Mouse (Mus musculus) gastrocnemius, adult 18-20 months (tissue): Measurements from ENCODE around the gene Zfp708. TPM values are rescaled to one million over a fixed set of nuclear protein-coding genes. Genes with fewer than 3 reads are reported as not detected.
"Not testable (repeated sequence)": the region's sequence is repeated elsewhere in the genome, so short reads cannot be mapped to it uniquely, and the experiment has no call there.

Experiments used
- DNase-seq: peaks from one replicate; pipeline ENCODE4 v3.0.0; 2021; ENCODE audit warnings: low spot score
- long read RNA-seq, 2 experiments: library from polyadenylated mRNA; stranded (forward); transcript quantifications; one replicate each; pipeline ENCODE4 v2.0.0; 2021
- total RNA-seq, 2 experiments: library from RNA; stranded (reverse); gene quantifications; 2 replicates each; pipeline ENCODE4 v1.2.3; 2021

The Zfp708 gene
- 1 to 10 TPM in 1 of 2 experiments, under 1 TPM in 1; 1.00 to 1.2 TPM for total RNA-seq
- long read RNA-seq, experiment 1, partial matches to known transcripts: 0 of 5 reads
- long read RNA-seq, experiment 1, other reads (novel, unspliced or antisense): 1 of 5 reads
- long read RNA-seq, experiment 2, partial matches to known transcripts: 0 of 2 reads
- long read RNA-seq, experiment 2, other reads (novel, unspliced or antisense): 0 of 2 reads

DNA sequence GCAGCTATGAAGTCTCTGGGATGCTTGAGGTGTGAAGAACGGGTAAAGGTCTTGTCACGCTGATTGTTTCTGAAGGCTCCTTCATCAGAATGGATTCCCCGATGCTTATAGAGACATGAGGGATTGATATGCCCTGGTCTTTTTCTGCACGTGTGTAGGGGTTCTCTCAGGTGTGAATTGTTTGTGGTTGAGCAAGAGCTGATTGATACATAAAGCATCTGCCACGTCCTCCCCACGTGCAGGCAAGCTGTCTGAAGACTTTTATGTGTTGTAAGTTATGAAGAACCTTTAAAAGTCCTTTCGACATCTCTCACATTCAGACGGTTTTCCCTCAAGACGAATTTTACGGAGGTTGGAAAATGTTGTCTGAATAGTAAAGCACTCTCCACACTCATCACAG, at the start of gene Zfp708:
Gene Zfp708, minus strand, starts transcription at position 101 of the 400 bp plus-strand sequence.
- no peak for DNase-seq

DNA sequence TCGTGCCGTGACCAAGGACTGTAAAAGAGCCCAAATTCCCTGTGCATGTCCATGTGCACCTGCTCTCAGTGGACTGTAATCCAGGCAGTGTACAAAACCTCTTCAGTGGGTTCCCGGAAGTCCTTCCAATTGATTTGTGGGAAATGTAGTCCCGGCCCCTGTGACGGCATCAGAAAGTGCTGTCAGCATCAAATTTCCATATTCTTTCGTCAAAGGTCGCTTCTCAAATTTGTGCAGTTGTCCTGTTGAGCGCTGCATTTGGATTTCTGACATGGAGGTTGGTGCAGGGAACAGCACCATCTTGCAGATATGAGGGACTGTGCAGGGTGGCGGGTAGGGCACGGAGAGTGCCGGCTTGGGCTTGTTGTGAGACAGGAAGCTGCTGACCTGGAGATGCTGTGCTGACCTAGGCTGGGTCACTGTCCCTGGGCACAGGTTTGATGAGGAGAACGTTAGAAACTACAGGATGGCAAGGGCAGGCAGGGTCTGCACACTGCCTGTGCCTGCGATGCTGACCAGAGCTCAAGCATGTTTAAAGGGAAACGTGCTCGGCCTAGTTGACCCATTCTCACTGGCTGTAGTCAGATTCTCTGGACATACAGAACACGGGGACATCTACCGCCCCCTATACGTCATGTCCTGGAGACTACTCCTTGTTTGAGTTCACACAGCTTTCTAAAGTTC, 30.4 kb upstream of the Zfp708 start:
- peak; percentile 89 for DNase-seq

DNA sequence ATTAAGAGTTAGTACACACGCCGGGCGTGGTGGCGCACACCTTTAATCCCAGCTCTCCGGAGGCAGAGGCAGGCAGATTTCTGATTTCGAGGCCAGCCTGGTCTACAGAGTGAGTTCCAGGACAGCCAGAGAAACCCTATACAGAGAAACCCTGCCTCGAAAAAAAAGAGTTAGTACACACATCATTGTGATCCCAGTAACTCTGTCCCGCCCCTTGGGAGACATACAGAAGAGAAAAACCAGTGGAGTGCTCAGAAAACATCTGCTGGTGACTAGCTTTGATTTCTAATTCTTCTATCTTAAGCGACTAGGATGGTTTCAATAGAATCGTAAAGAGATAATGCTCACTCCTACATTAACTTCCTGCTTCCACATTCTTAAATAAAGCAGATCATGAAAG, 29.7 kb upstream of the Zfp708 start:
- DNase-seq: not testable (repeated sequence)

DNA sequence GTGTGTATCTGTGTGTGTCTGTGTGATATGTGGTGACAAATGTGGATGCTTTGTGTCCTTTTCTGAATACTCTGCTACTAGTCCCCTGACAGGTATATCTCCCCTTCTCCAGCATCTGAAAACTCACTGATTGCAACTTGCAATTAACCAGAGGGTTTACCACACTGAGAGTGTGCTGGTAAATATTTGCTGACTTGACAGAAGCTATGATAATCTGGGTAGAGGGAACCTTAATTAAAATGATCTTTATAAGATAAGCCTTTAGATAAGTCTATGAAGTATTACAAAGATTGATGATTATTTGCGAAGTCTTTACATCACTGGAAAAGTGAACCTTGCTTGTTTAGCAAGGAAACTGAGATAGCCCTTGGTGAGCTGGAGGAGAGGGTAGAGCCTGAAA, 26.7 kb upstream of the Zfp708 start:
- DNase-seq: no peak

DNA sequence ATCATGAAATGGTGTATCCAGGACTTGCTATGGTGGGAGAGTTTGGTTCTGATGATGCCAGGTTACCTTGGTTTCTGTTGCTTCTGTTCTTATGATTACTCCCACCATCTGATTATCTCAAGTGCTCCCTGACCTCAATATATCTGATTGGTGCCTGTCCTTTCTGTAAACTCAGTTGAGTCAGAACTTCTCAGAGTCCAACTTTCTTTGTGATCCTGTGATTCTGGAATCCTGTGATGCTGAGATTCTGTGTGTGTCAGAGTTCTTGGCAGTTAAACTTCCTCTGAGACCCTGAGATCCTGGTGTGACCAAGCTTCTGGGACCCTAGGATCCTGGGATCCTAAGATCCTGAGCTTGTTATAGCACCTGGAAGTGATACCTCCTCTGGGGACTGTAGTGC, 23.6 kb upstream of the Zfp708 start, which contains the start of gene Zfp759:
Gene Zfp759, plus strand, starts transcription at position 301 of the 400 bp plus-strand sequence.
- DNase-seq: not testable (repeated sequence)

DNA sequence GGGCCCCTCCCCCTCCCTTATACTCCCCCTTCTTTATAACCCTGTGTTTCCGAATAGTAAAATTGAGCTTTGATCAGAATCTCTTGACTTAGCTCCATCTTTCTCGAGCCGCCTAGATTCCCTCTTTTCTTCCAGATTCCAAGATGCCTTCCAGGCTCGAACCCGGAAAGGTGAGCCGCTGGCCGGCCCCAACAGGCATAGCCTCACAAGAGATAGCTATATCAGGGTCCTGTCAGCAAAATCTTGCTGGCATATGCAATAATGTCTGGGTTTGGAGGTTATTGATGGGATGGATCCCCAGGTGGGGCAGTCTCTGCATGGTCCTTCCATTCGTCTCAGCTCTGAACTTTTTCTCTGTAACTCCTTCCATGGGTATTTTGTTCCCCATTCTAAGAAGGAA, 18.4 kb upstream of the Zfp708 start, which contains the start of gene Rslcan18:
Gene Rslcan18, minus strand, starts transcription at position 101 of the 400 bp plus-strand sequence.
- DNase-seq: not testable (repeated sequence)

DNA sequence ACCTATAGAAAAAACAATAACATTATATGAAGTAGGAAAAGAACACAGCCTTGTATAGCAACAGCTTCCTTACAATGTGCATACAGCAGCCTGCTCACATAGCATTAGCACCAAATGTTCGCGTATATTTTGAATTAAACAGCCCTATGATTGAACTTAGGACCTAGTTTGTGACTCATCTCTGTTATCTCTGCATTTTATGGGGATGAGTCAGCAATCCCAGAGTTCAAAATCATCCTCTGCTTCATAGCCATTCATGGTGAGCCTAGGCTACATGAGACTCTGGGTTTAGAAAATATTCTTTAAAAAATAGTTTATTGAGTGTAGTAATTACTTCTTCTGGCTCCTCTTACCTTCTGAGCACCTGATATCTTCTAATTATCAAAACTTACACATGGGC, 15.5 kb upstream of the Zfp708 start:
- no peak for DNase-seq

DNA sequence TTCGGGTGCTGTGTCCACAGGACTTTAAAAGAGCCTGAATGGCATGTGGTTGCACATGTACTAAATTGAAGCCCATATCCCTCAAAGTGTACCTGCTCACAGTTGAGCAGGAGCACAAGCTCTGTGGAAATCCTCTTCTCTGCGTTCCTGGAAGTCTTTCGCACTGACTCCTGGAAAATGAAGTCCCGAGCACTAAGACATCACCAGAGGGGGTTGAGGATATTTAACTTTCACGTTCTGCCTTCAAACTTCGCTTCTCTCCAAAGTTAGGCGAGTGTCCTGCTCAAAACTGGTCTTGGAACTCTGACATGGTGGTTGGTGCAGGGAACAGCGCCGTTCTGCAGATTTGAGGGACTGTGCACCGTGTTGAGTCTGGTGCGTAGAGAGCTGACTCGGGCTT, 14.3 kb upstream of the Zfp708 start:
- peak; percentile 2 for DNase-seq

DNA sequence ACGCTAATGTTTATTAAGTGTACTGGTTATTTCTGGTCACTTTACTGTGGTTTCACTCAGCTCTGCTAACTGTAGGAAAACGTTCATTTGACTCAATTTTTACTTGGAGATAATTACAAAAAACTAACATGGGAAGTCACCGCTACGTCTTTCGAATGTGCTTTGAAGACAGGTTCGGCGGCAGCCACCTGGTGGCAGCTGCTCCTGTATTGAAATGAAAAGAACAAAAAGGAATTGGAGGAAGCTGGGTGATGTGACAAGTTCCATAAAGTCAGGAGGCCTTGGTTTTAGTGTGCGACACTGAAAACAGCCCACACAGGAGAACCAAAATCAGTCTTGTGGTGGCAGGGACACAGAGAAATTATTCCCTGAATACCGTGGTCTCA, 11.0 kb upstream of the Zfp708 start:
- DNase-seq: no peak

DNA sequence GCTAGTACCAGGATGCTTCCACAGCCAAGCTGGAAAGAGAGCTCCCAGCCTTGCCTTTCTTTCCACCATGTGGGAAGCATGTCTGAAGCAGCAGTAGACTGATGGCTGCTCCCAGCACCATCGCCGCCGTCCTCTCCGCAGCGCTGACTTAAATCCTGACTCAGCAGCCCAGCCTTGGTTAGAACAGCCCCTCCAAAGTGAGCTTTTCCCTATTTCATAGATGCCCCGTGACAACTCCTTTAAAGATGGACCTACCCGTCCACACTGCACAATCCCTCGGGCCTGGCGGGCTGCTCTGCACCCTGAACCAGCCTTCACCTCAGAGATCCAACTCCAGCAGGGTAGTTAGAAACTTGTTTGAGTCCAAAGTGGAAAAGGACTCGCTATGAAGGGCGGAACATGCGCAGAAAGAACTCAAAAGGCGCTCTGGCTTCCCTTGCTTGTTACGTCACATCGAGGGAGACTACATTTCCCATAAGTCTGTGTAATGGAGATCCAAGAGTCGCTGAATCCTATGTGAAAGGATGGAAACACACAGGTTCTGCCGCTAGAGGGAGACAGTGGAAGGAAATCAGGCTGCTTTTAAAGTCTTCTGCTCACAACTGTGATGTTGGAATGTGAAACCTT, 10.5 kb upstream of the Zfp708 start, which contains the start of gene Gm28557:
Gene Gm28557, minus strand, starts transcription at position 411 of the 627 bp plus-strand sequence.
- peak; percentile 97 for DNase-seq

DNA sequence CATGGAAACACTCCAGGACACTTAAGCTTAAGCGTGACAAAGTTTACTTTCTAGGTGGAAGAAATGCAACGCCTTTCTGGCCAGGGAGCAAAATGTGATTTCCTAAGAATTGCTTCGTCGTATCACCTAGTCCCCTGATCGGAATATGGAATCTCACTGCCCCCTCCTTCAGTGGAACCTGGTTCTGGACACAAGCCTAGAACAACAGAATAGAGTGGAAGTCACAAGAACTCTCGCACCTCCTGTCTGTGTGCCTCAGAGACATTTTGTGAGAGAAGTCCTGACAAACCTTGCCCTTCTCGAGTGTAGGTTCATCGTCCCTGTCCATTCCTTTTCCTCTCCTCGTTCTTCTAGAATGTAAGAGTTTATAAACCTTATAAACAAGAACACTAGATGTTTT, 9.9 kb upstream of the Zfp708 start:
- peak; percentile 3 for DNase-seq

DNA sequence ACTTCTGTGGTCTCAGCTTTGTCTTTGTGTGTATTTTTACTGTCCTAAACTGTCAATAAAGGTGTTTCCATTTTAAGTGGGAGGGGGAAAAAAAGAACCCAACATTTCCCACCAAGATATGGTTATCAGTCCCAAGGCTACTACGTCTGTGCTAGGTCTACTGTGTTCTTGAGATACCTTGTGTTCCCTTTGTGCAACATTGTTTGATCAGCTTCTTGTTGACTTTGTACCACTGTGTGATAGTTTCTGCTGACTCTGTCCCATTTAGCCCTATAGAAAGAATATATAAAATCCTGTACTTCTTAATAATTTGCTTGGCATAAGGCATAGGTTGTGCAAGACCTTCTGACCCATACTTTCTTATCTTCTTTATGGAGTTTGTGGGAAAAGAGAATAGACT, 7.6 kb downstream of the Zfp708 start:
- no peak for DNase-seq

DNA sequence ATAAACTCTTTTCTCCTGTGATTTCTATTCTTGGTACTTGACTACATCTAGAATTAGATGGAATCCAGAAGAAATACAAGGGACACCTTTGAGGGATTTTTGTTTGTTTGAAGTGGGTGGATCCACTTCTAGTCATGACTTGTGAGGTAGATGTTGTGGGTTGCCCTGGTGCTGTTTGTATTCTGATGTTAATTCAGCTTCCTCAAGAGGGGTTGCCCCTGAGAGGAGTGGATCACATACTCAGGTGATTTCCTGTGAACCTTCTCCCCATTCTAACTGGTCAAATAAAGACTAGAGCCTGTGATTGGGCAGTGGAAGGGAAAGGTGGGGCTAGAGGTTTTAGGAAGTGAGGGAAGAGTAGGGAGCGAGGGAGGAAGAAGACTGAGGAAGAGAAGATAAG, 15.8 kb downstream of the Zfp708 start:
- no peak for DNase-seq

DNA sequence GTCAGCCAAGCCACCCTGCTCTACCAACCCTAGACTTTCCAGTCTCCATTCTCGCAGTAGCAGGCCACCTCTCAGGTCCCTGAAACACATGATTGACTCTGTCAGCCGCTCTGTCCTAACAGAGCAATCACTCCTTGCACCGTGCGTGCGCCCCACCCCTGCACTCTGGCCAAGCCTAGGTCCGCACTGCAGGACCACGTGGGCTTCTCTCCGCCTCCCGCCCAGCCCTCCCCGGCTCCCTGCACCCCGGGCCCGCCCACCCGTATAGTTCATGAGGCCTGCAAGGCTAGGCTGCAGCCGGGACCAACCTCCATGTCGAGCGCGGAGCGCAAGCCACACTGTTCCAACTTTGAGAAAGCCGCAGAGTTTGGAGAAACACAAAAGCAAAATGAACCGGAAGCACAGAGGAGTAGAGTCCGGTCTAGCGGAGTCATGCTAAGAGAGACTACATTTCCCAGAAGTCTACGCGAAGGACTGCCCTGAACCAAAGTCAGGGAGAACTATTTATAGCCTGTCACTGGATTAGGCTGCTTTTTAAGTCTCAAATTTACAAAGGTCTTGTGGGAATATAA, 16.5 kb downstream of the Zfp708 start:
- peak; percentile 82 for DNase-seq

DNA sequence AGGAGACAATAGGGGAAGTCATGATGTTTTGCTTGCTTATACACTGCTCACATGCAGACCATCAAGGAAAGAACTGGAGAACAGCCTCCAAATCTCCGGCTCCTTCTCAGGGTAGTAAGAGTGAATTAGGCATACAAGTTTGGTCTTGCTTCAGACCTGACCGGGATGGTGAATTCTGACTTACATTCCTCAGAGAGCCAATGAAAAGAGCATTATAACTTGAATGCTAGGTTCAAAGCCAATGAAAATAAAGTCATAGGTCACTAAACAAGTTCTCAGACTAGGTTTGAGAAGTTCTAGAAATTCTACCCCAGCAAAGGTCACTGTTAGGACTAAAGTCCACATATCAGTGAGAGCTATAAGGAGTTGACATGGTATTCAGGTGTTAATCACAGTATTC, 20.5 kb downstream of the Zfp708 start:
- DNase-seq: no peak

DNA sequence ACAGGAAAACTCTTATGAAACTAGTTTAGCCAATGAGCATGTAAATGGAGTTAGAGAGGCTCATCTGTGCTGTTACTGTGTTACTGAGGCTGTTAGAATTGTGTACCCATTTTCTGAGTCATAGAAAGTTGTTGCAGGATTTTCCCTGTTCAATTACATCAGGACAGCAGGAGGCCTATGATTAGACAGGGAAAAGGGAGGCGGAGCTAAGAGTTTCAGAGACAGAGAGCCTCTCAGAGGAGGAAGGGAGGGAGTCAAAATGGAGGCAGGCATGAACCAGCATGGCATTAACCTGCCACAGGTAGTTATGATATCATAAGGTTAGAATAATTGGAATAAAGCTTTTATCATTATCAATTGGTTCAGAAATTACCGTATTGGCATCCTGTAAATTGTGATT, 25.0 kb downstream of the Zfp708 start:
- DNase-seq: no peak

DNA sequence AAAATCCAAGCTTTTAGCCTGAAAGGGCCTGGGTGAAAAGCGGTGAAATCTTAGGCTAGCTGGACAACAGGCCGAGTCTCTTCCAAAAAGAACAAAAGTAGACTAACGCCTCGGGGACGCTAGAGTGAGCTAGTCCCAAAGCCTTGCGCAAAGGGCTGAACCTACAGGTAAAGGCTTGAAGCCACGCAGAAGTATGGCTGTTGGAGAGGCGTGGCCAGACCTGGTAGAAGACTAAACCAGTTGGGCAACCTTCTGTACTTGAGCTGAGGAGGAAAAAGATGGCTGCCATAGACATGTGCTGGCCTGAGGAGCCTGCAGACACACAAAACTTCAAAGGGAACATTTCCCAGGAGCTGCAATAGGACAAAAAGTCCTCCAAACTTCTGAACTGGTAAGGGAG, 32.4 kb downstream of the Zfp708 start:
- no peak for DNase-seq

DNA sequence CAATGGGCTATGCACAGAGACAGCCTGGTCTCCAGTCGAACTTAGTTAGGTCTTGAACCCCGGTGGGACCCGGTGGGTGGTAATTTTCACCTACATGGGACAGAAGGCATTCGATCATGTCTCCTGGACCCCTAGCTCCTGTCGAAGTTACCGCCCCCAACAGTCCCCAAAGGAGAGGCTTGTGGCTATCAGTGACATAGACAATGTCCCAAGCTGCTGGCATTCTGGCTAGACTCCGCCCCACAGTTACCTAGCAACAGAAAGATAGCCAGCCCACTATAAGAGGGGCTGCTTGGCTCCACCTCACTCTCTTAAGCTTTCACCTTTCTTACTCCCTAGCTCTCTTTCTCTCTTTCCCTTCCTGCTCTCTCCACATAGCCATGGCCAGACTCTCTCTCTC, 35.3 kb downstream of the Zfp708 start:
- no peak for DNase-seq

DNA sequence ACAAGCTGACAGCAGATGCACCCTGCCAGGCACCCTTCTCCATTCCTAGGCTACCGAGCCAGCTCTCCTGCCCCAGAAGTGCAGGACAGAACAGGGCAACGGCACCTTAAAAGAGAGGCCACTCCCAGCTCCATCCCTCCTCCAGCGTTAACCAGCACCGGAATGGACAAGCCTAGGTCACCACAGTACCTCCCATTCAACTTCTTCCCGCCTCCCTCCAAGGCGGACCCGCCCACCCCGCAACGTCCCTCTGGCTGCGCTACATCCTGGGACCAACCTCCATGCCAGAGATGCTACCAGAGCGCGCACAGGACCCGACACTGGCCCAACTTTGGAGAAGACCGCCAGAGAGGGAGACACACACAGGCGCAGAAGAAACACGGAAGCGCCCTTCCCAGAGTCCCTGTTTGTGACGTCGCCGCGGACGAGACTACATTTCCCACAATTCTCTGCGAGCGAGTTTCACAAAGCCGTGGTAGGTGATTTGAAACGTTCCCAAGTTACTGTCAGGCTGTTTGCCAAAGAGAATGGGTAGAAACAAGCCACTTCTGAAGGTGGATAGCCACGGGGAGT, 36.9 kb downstream of the Zfp708 start, which contains the start of gene Zfp712:
Gene Zfp712, minus strand, starts transcription at position 385 of the 573 bp plus-strand sequence.
- peak; percentile 95 for DNase-seq

DNA sequence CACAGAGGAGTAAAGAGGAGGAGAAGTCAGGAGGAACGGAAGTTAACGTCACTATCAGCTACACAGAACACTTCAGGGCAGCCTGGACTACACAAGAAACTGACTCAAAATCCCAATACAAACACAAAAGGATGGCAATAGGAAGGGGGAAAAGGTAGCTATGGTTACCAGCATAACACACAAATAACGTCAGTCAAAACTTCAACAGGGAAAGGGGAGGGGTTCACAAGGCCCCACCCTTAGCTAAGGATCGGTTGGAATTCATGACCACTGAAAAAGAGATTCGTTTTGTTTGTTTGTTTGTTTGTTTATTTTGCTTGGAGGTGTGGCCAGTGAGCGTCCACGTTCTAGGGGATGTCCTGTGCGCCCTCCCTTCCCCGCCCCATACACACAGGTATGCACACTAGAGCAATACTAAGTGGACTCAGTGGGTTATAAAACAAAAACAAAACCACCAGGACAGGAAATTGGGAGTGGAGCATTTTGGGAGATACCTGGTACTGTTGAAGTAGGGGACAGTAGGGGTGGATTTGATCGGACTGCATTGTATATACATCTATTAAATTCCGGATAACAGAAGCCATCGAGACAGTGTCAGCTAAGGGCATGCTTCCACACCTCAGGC, 37.5 kb downstream of the Zfp708 start:
- no peak for DNase-seq
